Mouse (Mus musculus) hindbrain, embryonic 11.5 days (tissue): ENCODE measurements at regions not wholly inside any gene's neighbourhood (a gene's known extent, or its start where the extent isn't known, plus 50 kb on each side); places are given as distances from the start of the nearest gene placed in this dataset.

ENCODE experiments used
- ATAC-seq: fragments of 200-750 bp; cut with Nextera tagmentation; 2 replicates; pipeline ENCODE4 v1.8.0; 2017; ENCODE audit warnings: mild to moderate bottlenecking, moderate TSS enrichment, moderate library complexity; ENCODE audit not compliant: low FRiP score
- DNase-seq: peaks from one replicate; pipeline ENCODE4 v3.0.0-alpha.2; 2015; ENCODE audit warnings: low spot score
- H3K27ac ChIP-seq: fragments of 300-500 bp; sonication (generic); 2 replicates; pipeline ENCODE4 v1.5.1; 2014; ENCODE audit warnings: mild to moderate bottlenecking, low read depth, low read length
- H3K27me3 ChIP-seq: fragments of 300-500 bp; sonication (generic); 2 replicates; pipeline ENCODE4 v1.6.1; 2014; ENCODE audit warnings: mild to moderate bottlenecking, low read length, moderate library complexity, mixed read lengths; ENCODE audit not compliant: control insufficient read depth, insufficient read depth
- H3K36me3 ChIP-seq: fragments of 300-500 bp; sonication (generic); 2 replicates; pipeline ENCODE4 v1.6.1; 2014; ENCODE audit warnings: mild to moderate bottlenecking, low read length, moderate library complexity, mixed read lengths; ENCODE audit not compliant: control insufficient read depth, insufficient read depth
- H3K4me1 ChIP-seq: fragments of 300-500 bp; sonication (generic); replicated peaks from 2 replicates; pipeline ENCODE4 v1.6.1; 2014; ENCODE audit warnings: low read length, mixed read lengths; ENCODE audit not compliant: control insufficient read depth, insufficient read depth
- H3K4me2 ChIP-seq: fragments of 300-500 bp; sonication (generic); replicated peaks from 2 replicates; pipeline ENCODE4 v1.6.1; 2014; ENCODE audit warnings: mild to moderate bottlenecking, low read depth, low read length
- H3K4me3 ChIP-seq: fragments of 300-500 bp; sonication (generic); 2 replicates; pipeline ENCODE4 v1.5.1; 2014; ENCODE audit warnings: low read depth, low read length
- H3K9ac ChIP-seq: fragments of 300-500 bp; sonication (generic); 2 replicates; pipeline ENCODE4 v1.6.1; 2014; ENCODE audit warnings: low read depth, low read length
- H3K9me3 ChIP-seq: fragments of 300-500 bp; sonication (generic); 2 replicates; pipeline ENCODE4 v1.6.1; 2016; ENCODE audit warnings: low read length; ENCODE audit not compliant: control insufficient read depth
- WGBS: fragments of 180-500 bp; shearing (Covaris S2); extraction: QIAGEN DNeasy Blood & Tissue Kit; methylation state at CpG from one replicate; pipeline ENCODE4 v1.1.7; 2014; 5-methylcytosine and 5-hydroxymethylcytosine counted together

- no peaks in the 10 kb centered on the region for H3K27me3 ChIP-seq
- WGBS, result 77% methylated on average over 5 of the region's 5 CpGs
- DNase-seq, result no peak
These were observed 397.4 kb upstream of the Mctp2 start for GRCm38 (mm10) chr7:72703652-72704341.

GRCm38 (mm10) chr7:72711193-72712131, 405.1 kb upstream of the Mctp2 start:
- Histone ChIP-seq H3K36me3 (no peaks in the 10 kb centered on the region), H3K4me1 (no peaks in the 10 kb centered on the region), H3K27ac (no peak overlapping the region), H3K9ac (no peak overlapping the region), H3K27me3 (no peaks in the 10 kb centered on the region), H3K9me3 (no peaks in the 10 kb centered on the region), H3K4me3 (no peak overlapping the region), H3K4me2 (no peak overlapping the region)
- ATAC-seq (no peak), DNase-seq (peak; percentile 23)
- WGBS, result 62% methylated on average over 8 of the region's 8 CpGs

More at GRCm38 (mm10) chr7:72703652-72704341, 397.4 kb upstream of the Mctp2 start:
- no peaks in the 10 kb centered on the region for H3K4me1 ChIP-seq
- no peak overlapping the region for H3K27ac ChIP-seq
- no peak overlapping the region for H3K4me3 ChIP-seq
- no peaks in the 10 kb centered on the region for H3K36me3 ChIP-seq
- no peak for ATAC-seq
- H3K4me2 ChIP-seq, result no peak overlapping the region
- H3K9ac ChIP-seq, result no peak overlapping the region
- no peaks in the 10 kb centered on the region for H3K9me3 ChIP-seq

- H3K9ac ChIP-seq, result no peak overlapping the region
- H3K4me1 ChIP-seq, result no peaks in the 10 kb centered on the region
- H3K27ac ChIP-seq, result no peak overlapping the region
- H3K36me3 ChIP-seq, result no peaks in the 10 kb centered on the region
- H3K4me3 ChIP-seq, result no peak overlapping the region
- no peak for ATAC-seq
- no peak for DNase-seq
- no peaks in the 10 kb centered on the region for H3K9me3 ChIP-seq
- H3K4me2 ChIP-seq, result no peak overlapping the region
- no peaks in the 10 kb centered on the region for H3K27me3 ChIP-seq
- 71% methylated on average over 5 of the region's 5 CpGs for WGBS
These were observed 409.0 kb upstream of the Mctp2 start for GRCm38 (mm10) chr7:72715401-72715800.

- Histone ChIP-seq H3K36me3 (no peaks in the 10 kb centered on the region), H3K4me3 (no peak overlapping the region), H3K27ac (no peak overlapping the region), H3K4me1 (no peaks in the 10 kb centered on the region), H3K9ac (no peak overlapping the region), H3K9me3 (no peaks in the 10 kb centered on the region), H3K27me3 (no peaks in the 10 kb centered on the region), H3K4me2 (no peak overlapping the region)
- DNase-seq (no peak), ATAC-seq (no peak)
- 60% methylated on average over 1 of the region's 1 CpGs for WGBS
These were observed 409.6 kb upstream of the Mctp2 start for GRCm38 (mm10) chr7:72716051-72716450.

DNA sequence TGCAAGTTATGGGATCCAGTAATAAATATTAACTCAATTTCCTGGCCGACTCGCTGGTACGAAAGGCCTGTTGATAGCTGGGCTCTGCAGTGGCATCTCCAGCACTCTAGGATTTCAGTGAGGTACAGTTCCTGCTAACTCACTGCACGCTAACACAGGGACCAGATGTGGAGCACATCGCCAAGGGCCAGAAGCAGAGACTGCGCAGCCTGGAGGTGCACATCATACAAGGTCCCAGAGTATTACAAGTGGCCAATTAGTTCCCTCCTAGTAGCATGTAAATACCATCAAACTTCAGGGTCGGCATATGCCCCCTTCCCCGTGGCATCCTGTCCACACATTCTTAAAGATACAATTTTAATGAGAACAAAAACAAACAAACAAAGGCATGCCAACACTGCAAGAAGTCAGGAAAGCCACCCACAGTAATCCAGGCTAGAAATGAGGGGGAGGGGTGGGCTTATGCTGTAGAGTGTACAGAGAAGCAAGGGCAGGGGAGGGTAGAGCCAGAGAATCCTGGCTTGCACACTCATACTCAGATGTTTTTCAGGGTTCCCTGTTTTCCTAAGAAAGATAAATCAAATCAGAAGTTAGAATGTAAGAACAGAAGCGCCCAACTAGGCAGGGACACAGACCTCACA, 419.9 kb upstream of the Mctp2 start:
- WGBS, result 74% methylated on average over 9 of the region's 9 CpGs
- no peak overlapping the region for H3K9ac ChIP-seq
- ATAC-seq (no peak), DNase-seq (no peak)
- H3K36me3 ChIP-seq, result no peaks in the 10 kb centered on the region
- no peaks in the 10 kb centered on the region for H3K4me1 ChIP-seq
- H3K9me3 ChIP-seq, result no peaks in the 10 kb centered on the region
- H3K4me2 ChIP-seq, result no peak overlapping the region
- H3K27me3 ChIP-seq, result no peaks in the 10 kb centered on the region
- no peak overlapping the region for H3K4me3 ChIP-seq
- H3K27ac ChIP-seq, result no peak overlapping the region

GRCm38 (mm10) chr7:72737792-72738191, 431.4 kb upstream of the Mctp2 start:
- Histone ChIP-seq H3K27ac (peak overlapping the region; percentile 54; the same call in 1 of the 2 replicates), H3K4me3 (no peak overlapping the region), H3K27me3 (no peaks in the 10 kb centered on the region), H3K9me3 (no peaks in the 10 kb centered on the region), H3K4me2 (no peak overlapping the region), H3K36me3 (no peaks in the 10 kb centered on the region), H3K4me1 (peaks cover 2% of the 10 kb centered on the region; the same call in 1 of the 2 replicates), H3K9ac (0 out of 2 replicates have a peak overlapping the region, but pooled peaks have one; percentile 16)
- WGBS, result 56% methylated on average over 8 of the region's 8 CpGs
- DNase-seq (peak; percentile 32), ATAC-seq (peak; percentile 69; the same call in 1 of the 2 replicates)

DNA sequence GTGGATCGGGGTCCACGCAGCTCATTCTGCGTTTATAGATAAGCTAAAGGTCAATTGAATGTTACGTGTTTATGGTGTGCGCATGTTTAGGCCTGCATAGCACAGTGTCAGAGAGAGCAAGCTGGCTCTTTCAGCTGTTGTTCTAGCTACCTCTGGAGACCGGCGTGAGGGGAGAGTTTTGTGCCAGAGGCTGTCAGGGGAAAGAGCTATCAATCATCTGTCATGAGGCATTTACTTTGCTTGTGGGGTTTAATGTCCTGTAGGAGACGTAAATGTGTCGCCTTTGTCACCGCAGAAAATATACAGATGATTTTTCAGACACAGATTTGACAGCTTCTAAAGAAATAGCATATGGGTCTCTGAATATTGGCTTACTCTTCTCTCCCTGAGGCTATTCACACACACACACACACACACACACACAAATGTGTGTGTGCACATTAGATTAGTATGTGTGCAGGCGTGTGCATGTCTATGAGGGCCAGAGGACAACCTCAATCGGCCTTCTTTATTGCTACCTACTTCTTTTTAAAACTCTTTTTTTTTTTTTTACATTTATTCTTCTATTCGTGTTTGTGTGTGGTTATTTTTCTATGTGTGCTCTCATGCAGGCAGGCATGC, 432.0 kb upstream of the Mctp2 start:
- no peak overlapping the region for H3K4me2 ChIP-seq
- WGBS, result 42% methylated on average over 13 of the region's 13 CpGs
- 0 out of 2 replicates have a peak overlapping the region, but pooled peaks have one; percentile 16 for H3K9ac ChIP-seq
- H3K27ac ChIP-seq, result 0 out of 2 replicates have a peak overlapping the region, but pooled peaks have one; percentile 54
- peak; percentile 55 for DNase-seq
- no peaks in the 10 kb centered on the region for H3K36me3 ChIP-seq
- peaks cover 2% of the 10 kb centered on the region; the same call in 1 of the 2 replicates for H3K4me1 ChIP-seq
- no peaks in the 10 kb centered on the region for H3K9me3 ChIP-seq
- no peak overlapping the region for H3K4me3 ChIP-seq
- peak; percentile 88 for ATAC-seq
- H3K27me3 ChIP-seq, result no peaks in the 10 kb centered on the region

DNA sequence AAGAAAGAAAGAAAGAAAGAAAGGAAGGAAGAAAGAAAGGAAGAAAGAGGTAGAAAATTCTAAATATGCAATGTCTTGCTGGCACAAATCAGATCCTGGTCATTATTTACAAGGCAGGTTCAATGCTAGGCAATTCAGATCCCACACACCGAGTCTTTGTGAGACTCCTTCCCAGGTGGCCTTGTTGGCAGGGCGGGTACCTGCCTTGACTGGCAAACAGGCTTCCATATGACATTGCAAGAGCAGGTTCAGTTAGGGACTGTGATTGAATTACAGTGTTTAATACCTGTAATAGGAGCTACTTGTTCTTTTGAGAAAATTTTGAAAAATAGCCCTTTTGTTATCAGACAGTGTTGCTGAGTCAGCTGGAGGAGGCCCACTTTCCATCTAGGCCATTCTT, 436.0 kb upstream of the Mctp2 start:
- no peak for ATAC-seq
- Histone ChIP-seq H3K4me3 (no peak overlapping the region), H3K9me3 (no peaks in the 10 kb centered on the region), H3K4me1 (peaks cover 2% of the 10 kb centered on the region; the same call in 1 of the 2 replicates), H3K4me2 (no peak overlapping the region), H3K9ac (no peak overlapping the region), H3K27ac (no peak overlapping the region), H3K36me3 (no peaks in the 10 kb centered on the region), H3K27me3 (no peaks in the 10 kb centered on the region)
- DNase-seq, result no peak
- WGBS, result 78% methylated on average over 2 of the region's 2 CpGs
